Mouse (Mus musculus) lung, adult 2 months (tissue): ENCODE results near the gene Tnik.

Experiments
- CTCF ChIP-seq: fragments of 200-500 bp; IDR thresholded peaks from 2 replicates; pipeline ENCODE4 v1.5.1; 2011; ENCODE audit warnings: mild to moderate bottlenecking, low read length, control low read depth; ENCODE audit not compliant: insufficient read depth
- POLR2A ChIP-seq: fragments of 200-500 bp; IDR thresholded peaks from 2 replicates; pipeline ENCODE4 v1.6.1; 2011; ENCODE audit warnings: low read depth, mild to moderate bottlenecking, control low read depth, low read length, borderline replicate concordance; ENCODE audit errors: extremely low read depth

DNA sequence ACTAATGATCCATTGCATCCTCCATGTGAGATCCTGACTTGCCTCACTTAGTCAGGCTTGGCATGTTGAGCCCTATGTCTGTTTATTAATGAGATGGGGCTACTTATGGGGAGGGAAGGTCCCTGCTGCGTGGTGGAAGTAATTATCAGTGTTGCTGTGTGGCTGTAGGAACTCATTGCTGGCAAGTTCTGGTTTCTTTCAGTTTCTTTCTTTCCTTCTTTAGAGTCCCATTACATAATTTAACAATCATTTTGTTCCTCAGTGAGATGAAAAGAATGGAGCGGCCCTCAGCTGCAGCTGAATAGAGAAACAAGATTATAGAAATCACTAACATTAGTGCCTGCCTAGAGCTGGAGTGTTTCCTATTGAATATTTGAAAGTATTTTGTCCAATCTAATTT is 263.7 kb downstream of the Tnik start:
- TF ChIP-seq CTCF = no peak
- no peak for TF ChIP-seq POLR2A
